Mouse (Mus musculus) telencephalon, adult 2 months (tissue): Measurements from ENCODE around the gene Stab1.

Source experiments
- DNase-seq: peaks from one replicate; pipeline ENCODE4 v3.0.0-alpha.2; 2011; ENCODE audit warnings: low read depth, low spot score

Gene Stab1

GRCm38 (mm10) chr14:31165010-31165409 lies 3.4 kb downstream of the Stab1 start:
- DNase-seq = no peak

GRCm38 (mm10) chr14:31164067-31164466 lies 4.4 kb downstream of the Stab1 start:
- DNase-seq = no peak

GRCm38 (mm10) chr14:31161638-31162037 lies 6.8 kb downstream of the Stab1 start:
- DNase-seq = no peak

GRCm38 (mm10) chr14:31161191-31161590 lies 7.2 kb downstream of the Stab1 start:
- DNase-seq = no peak

- DNase-seq = no peak
Measured at GRCm38 (mm10) chr14:31160196-31161150, 8.0 kb downstream of the Stab1 start.

- DNase-seq = no peak
Measured at GRCm38 (mm10) chr14:31145694-31146093, 22.7 kb downstream of the Stab1 start.

GRCm38 (mm10) chr14:31141011-31141410 lies 27.4 kb downstream of the Stab1 start:
- DNase-seq = no peak

- no peak for DNase-seq
Measured at GRCm38 (mm10) chr14:31140141-31140540, 28.3 kb downstream of the Stab1 start.

GRCm38 (mm10) chr14:31139666-31140065 lies 28.8 kb downstream of the Stab1 start:
- DNase-seq = no peak

GRCm38 (mm10) chr14:31138897-31139429 lies 29.5 kb downstream of the Stab1 start:
- DNase-seq = no peak

- no peak for DNase-seq
Measured at GRCm38 (mm10) chr14:31138219-31138896, 30.1 kb downstream of the Stab1 start.

GRCm38 (mm10) chr14:31137791-31138190 lies 30.6 kb downstream of the Stab1 start:
- no peak for DNase-seq

GRCm38 (mm10) chr14:31137281-31137595 lies 31.2 kb downstream of the Stab1 start:
- DNase-seq = no peak

- no peak for DNase-seq
Measured at GRCm38 (mm10) chr14:31136411-31137280, 31.8 kb downstream of the Stab1 start.

- DNase-seq = no peak
Measured at GRCm38 (mm10) chr14:31135495-31136410, 32.7 kb downstream of the Stab1 start.

GRCm38 (mm10) chr14:31134015-31135000 lies 34.1 kb downstream of the Stab1 start:
- DNase-seq = no peak

- no peak for DNase-seq
Measured at GRCm38 (mm10) chr14:31133023-31133665, 35.3 kb downstream of the Stab1 start.

GRCm38 (mm10) chr14:31132491-31132975 lies 35.9 kb downstream of the Stab1 start:
- no peak for DNase-seq

GRCm38 (mm10) chr14:31132031-31132430 lies 36.4 kb downstream of the Stab1 start:
- no peak for DNase-seq
